Mouse (Mus musculus): ENCODE measurements around the gene Fscn1. TPM values are rescaled to one million over a fixed set of nuclear protein-coding genes. Genes with fewer than 3 reads are reported as not detected.
A peak's percentile ranks its signal among the peaks of the same experiment; 100 is the strongest.

Gene Fscn1
- total and polyA plus RNA-seq, 2 experiments from 2014 or later = 457 to 558 TPM

GRCm38 (mm10) chr5:142935642-142936335 lies 24.4 kb upstream of the Fscn1 start:
- Histone ChIP-seq H3K4me1 (ENCODE audit: insufficient read depth) (no peaks in the 10 kb centered on the region), H3K36me3 (ENCODE audit: insufficient read depth) (no peaks in the 10 kb centered on the region), H3K9me3 (ENCODE audit: low read length) (no peaks in the 10 kb centered on the region), H3K9ac (no peak overlapping the region), H3K27me3 (ENCODE audit: insufficient read depth, low read length) (no peaks in the 10 kb centered on the region), H3K4me3 (ENCODE audit: low read depth, low read length) (no peak overlapping the region), H3K27ac (ENCODE audit: low read depth, low read length) (no peak overlapping the region), H3K4me2 (ENCODE audit: low read depth) (peak overlapping the region; percentile 13)
- WGBS = 14% methylated on average over 13 of the region's 13 CpGs
- peak; percentile 54 for ATAC-seq
- TF ChIP-seq CTCF (IDR thresholded peaks at IDR 0.05; ENCODE audit: low read depth) = peak; percentile 51
- DNase-seq = peak; percentile 51

- H3K4me3 ChIP-seq (ENCODE audit: low read depth, low read length) = no peak overlapping the region
- ATAC-seq (peak; percentile 68; the same call in 1 of the 2 replicates), DNase-seq (peak; percentile 81)
- H3K9ac ChIP-seq = no peak overlapping the region
- WGBS = 5% methylated on average over 17 of the region's 17 CpGs
- H3K27me3 ChIP-seq (ENCODE audit: insufficient read depth, low read length) = no peaks in the 10 kb centered on the region
- H3K27ac ChIP-seq (ENCODE audit: low read depth, low read length) = no peak overlapping the region
- H3K4me1 ChIP-seq (ENCODE audit: insufficient read depth) = no peaks in the 10 kb centered on the region
- no peaks in the 10 kb centered on the region for H3K9me3 ChIP-seq (ENCODE audit: low read length)
- H3K4me2 ChIP-seq (ENCODE audit: low read depth) = peak overlapping the region; percentile 13
- H3K36me3 ChIP-seq (ENCODE audit: insufficient read depth) = no peaks in the 10 kb centered on the region
- TF ChIP-seq CTCF (IDR thresholded peaks at IDR 0.05; ENCODE audit: low read depth) = peak; percentile 94
Measured at GRCm38 (mm10) chr5:142936336-142936719, 23.8 kb upstream of the Fscn1 start.

GRCm38 (mm10) chr5:142937956-142938727 lies 22.0 kb upstream of the Fscn1 start:
- Histone ChIP-seq H3K4me1 (ENCODE audit: insufficient read depth) (no peaks in the 10 kb centered on the region), H3K9ac (no peak overlapping the region), H3K27ac (ENCODE audit: low read depth, low read length) (no peak overlapping the region), H3K27me3 (ENCODE audit: insufficient read depth, low read length) (no peaks in the 10 kb centered on the region), H3K4me2 (ENCODE audit: low read depth) (no peak overlapping the region), H3K36me3 (ENCODE audit: insufficient read depth) (no peaks in the 10 kb centered on the region), H3K4me3 (ENCODE audit: low read depth, low read length) (no peak overlapping the region), H3K9me3 (ENCODE audit: low read length) (no peaks in the 10 kb centered on the region)
- ATAC-seq (no peak), DNase-seq (no peak)
- no peak for TF ChIP-seq CTCF (IDR thresholded peaks at IDR 0.05; ENCODE audit: low read depth)
- 40% methylated on average over 19 of the region's 19 CpGs for WGBS

GRCm38 (mm10) chr5:142940393-142940792 lies 19.8 kb upstream of the Fscn1 start:
- no peaks in the 10 kb centered on the region for H3K36me3 ChIP-seq (ENCODE audit: insufficient read depth)
- H3K27ac ChIP-seq (ENCODE audit: low read depth, low read length) = no peak overlapping the region
- H3K9me3 ChIP-seq (ENCODE audit: low read length) = no peaks in the 10 kb centered on the region
- no peaks in the 10 kb centered on the region for H3K4me1 ChIP-seq (ENCODE audit: insufficient read depth)
- DNase-seq (no peak), ATAC-seq (no peak)
- no peaks in the 10 kb centered on the region for H3K27me3 ChIP-seq (ENCODE audit: insufficient read depth, low read length)
- TF ChIP-seq CTCF (IDR thresholded peaks at IDR 0.05; ENCODE audit: low read depth) = peak; percentile 39
- H3K4me3 ChIP-seq (ENCODE audit: low read depth, low read length) = no peak overlapping the region
- no peak overlapping the region for H3K9ac ChIP-seq
- 66% methylated on average over 2 of the region's 2 CpGs for WGBS
- no peak overlapping the region for H3K4me2 ChIP-seq (ENCODE audit: low read depth)

- ATAC-seq (no peak), DNase-seq (no peak)
- no peaks in the 10 kb centered on the region for H3K4me1 ChIP-seq (ENCODE audit: insufficient read depth)
- no peaks in the 10 kb centered on the region for H3K27me3 ChIP-seq (ENCODE audit: insufficient read depth, low read length)
- H3K9ac ChIP-seq = no peak overlapping the region
- no peaks in the 10 kb centered on the region for H3K36me3 ChIP-seq (ENCODE audit: insufficient read depth)
- H3K27ac ChIP-seq (ENCODE audit: low read depth, low read length) = no peak overlapping the region
- WGBS = 74% methylated on average over 8 of the region's 8 CpGs
- no peak overlapping the region for H3K4me3 ChIP-seq (ENCODE audit: low read depth, low read length)
- H3K9me3 ChIP-seq (ENCODE audit: low read length) = no peaks in the 10 kb centered on the region
- no peak for TF ChIP-seq CTCF (IDR thresholded peaks at IDR 0.05; ENCODE audit: low read depth)
- no peak overlapping the region for H3K4me2 ChIP-seq (ENCODE audit: low read depth)
Measured at GRCm38 (mm10) chr5:142944979-142945682, 15.0 kb upstream of the Fscn1 start.

GRCm38 (mm10) chr5:142947460-142947859 lies 12.7 kb upstream of the Fscn1 start:
- DNase-seq (no peak), ATAC-seq (no peak)
- no peak overlapping the region for H3K4me3 ChIP-seq (ENCODE audit: low read depth, low read length)
- no peaks in the 10 kb centered on the region for H3K36me3 ChIP-seq (ENCODE audit: insufficient read depth)
- WGBS = 81% methylated on average over 7 of the region's 7 CpGs
- no peak overlapping the region for H3K27ac ChIP-seq (ENCODE audit: low read depth, low read length)
- H3K4me1 ChIP-seq (ENCODE audit: insufficient read depth) = no peaks in the 10 kb centered on the region
- H3K27me3 ChIP-seq (ENCODE audit: insufficient read depth, low read length) = no peaks in the 10 kb centered on the region
- no peak for TF ChIP-seq CTCF (IDR thresholded peaks at IDR 0.05; ENCODE audit: low read depth)
- H3K4me2 ChIP-seq (ENCODE audit: low read depth) = no peak overlapping the region
- H3K9me3 ChIP-seq (ENCODE audit: low read length) = no peaks in the 10 kb centered on the region
- H3K9ac ChIP-seq = no peak overlapping the region

GRCm38 (mm10) chr5:142949580-142949979 lies 10.6 kb upstream of the Fscn1 start:
- no peak overlapping the region for H3K9ac ChIP-seq
- H3K36me3 ChIP-seq (ENCODE audit: insufficient read depth) = no peaks in the 10 kb centered on the region
- ATAC-seq = no peak
- no peak overlapping the region for H3K27ac ChIP-seq (ENCODE audit: low read depth, low read length)
- DNase-seq = no peak
- TF ChIP-seq CTCF (IDR thresholded peaks at IDR 0.05; ENCODE audit: low read depth) = no peak
- H3K4me2 ChIP-seq (ENCODE audit: low read depth) = no peak overlapping the region
- H3K27me3 ChIP-seq (ENCODE audit: insufficient read depth, low read length) = no peaks in the 10 kb centered on the region
- H3K9me3 ChIP-seq (ENCODE audit: low read length) = no peaks in the 10 kb centered on the region
- 62% methylated on average over 6 of the region's 6 CpGs for WGBS
- no peaks in the 10 kb centered on the region for H3K4me1 ChIP-seq (ENCODE audit: insufficient read depth)
- no peak overlapping the region for H3K4me3 ChIP-seq (ENCODE audit: low read depth, low read length)
